Mouse (Mus musculus): ENCODE results near the gene Dis3l.

Dis3l gene

GRCm38 (mm10) chr9:64341254-64341566 lies at the start of gene Dis3l:
Gene Dis3l, minus strand, starts transcription at chr9:64341288.
- DNase-seq (ENCODE audit: low read depth, low spot score): no peak

- DNase-seq (ENCODE audit: low read depth, low spot score): no peak
These were observed 48.6 kb upstream of the Dis3l start for GRCm38 (mm10) chr9:64389576-64390292.

DNA sequence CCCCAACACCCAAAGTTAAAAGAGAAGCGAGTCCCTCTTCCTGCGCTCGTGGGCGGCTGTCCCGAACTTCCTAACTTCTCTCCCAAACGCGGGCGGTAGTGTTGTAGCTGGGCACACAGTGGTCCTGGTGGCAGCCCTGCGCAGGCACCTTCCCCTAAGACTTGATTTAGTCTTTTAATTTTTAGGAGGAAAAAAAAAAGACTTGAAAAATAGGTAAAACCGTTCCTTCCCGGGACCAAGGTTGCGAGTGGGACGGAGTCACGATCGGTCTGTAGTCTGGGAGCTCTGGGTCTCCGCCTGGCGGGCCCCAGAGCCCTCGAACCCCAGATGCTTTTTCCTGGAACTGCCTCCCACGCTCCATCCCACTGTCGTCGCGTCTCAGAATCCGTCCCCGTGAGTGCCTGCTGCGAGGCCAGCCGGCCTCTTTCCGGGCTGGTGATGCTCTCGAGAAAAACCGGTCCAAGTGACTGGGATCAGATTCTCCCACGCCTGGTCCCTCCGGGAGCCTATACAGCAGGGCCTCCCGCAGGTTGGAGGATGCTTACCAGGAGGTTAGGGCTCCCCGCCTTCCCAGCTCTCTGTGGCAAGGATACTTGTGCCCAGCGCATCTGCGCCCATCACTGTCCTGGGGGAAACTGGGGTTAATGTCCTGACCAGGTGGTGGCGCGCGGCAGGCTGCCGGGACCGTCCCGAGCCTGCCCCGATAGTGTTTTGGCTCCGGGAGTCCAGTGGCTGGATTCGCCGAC lies 45.6 kb upstream of the Dis3l start:
- DNase-seq (ENCODE audit: low read depth, low spot score): no peak

GRCm38 (mm10) chr9:64385511-64386465 lies 44.7 kb upstream of the Dis3l start, which contains the start of gene Megf11:
Gene Megf11, plus strand, starts transcription at chr9:64385626.
- DNase-seq (ENCODE audit: low read depth, low spot score): no peak

DNA sequence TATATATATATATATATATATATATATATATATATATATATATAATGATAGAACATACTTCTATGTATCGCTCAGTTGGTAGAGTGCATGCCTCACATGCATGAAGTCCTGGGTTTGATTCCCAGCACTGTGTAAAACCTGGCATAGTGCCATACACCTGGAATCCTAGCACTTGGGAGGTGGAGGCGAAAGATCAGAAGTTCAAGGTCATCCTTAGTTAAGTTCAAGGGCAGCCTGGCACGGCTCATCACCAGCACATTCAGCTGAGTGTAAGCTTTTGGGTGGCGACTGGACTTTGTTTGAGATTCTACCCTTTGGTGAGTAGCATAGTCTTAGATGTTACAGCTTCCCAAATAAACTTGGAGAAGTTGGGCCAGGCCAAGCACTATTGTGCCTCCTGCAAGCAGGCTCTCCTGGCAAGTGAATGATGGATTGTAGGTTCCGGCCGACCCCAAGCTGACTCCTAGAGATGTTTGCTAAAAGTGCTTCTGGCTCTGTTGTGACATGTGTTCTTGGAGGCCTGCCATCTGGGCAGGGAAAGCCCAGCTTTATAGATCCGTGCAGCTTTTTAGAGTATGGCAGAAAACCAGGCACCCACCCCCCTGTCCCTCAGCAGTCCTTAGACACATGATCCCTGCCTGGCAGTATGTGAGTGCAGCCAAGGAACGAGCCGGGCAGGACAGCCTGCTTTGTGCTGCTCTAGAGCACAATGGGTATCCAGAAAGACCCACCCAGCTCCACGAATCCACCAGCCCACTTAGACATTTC lies 42.1 kb upstream of the Dis3l start:
- DNase-seq (ENCODE audit: low read depth, low spot score): no peak

DNA sequence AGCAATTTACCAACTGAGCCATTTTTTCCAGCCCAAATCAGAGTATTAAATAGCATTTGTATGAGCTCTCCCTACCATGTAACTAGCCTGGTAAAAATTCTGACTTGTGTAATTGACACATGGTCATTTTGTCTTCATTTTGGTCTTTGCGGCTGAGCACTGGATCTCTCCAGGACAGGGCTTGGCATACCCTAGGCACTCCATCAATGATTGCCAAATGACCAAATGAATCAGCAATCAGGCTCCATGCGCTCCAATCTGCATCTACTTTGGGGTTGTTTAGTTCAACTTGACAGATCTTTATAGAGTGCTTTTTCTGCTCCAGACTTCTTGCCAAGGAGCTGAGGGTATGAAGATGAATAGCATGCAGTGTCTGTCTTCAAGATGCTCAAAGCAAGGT lies 35.3 kb upstream of the Dis3l start:
- DNase-seq (ENCODE audit: low read depth, low spot score): no peak

- no peak for DNase-seq (ENCODE audit: low read depth, low spot score)
These were observed 30.3 kb upstream of the Dis3l start for GRCm38 (mm10) chr9:64371305-64371819.

GRCm38 (mm10) chr9:64369871-64370270 lies 28.8 kb upstream of the Dis3l start:
- no peak for DNase-seq (ENCODE audit: low read depth, low spot score)

- no peak for DNase-seq (ENCODE audit: low read depth, low spot score)
These were observed 20.3 kb upstream of the Dis3l start for GRCm38 (mm10) chr9:64361231-64361950.

- no peak for DNase-seq (ENCODE audit: low read depth, low spot score)
These were observed 14.5 kb upstream of the Dis3l start for GRCm38 (mm10) chr9:64355627-64356026.

- DNase-seq (ENCODE audit: low read depth, low spot score): peak; percentile 54
These were observed 10.1 kb upstream of the Dis3l start for GRCm38 (mm10) chr9:64351191-64351590.

GRCm38 (mm10) chr9:64349490-64349889 lies 8.4 kb upstream of the Dis3l start:
- no peak for DNase-seq (ENCODE audit: low read depth, low spot score)

DNA sequence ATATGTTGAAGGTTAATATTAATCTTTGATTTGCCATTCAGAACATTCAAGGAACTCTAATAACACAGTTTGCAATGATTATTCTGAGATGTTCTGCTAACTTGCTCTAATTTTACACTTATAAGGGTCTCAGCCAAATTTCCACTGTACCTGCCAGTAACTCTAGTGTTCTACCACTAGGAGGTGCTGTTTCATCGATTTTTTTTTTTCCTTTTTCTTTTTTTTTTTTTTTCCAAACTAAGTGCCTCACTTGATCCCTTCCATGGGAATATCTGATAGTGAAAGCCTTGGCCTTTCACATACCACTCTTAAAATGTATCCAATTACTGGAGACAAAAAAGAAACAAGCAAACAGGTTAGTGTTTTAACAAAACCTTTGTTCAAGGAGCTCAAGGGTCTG lies 6.3 kb upstream of the Dis3l start:
- DNase-seq (ENCODE audit: low read depth, low spot score): peak; percentile 23

DNA sequence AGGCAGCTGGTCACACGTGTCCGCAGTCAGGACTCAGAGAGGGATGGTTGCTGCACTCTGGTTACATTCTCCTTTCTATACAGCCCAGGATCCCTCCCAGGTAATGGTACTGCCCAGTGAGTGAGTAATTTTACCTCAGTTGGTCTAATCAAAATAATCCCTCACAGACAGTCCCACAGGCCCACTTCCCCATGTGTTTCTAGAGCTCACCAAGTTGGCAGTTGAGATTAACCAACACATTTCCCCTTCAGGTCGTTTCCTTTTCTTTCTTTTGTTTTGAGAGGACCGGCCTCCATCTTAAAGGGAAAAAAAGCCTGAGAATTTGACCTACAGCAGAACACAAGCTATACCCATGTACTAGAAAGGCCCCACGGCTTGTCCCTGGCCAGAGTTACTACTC lies 4.8 kb upstream of the Dis3l start:
- no peak for DNase-seq (ENCODE audit: low read depth, low spot score)

GRCm38 (mm10) chr9:64343656-64344055 lies 2.6 kb upstream of the Dis3l start:
- no peak for DNase-seq (ENCODE audit: low read depth, low spot score)

DNA sequence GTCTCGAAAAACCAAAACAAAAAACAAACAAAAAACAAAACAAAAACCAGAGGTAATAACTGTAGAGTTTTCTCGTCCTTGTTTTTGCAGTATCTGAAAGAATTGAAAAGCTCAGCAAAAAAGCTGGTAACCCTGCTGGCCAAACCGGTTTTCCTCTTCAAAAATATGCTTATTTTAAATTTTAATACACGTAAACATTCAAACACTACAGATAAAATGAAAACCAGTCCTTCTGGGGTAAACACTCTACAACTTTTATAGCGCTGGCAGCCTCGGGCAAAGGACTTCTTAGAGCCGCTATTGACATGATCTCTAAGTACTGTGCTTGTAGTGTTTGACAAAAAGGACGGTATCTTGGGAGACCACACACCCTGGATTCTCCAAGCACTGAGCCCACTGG lies 583 bp upstream of the Dis3l start:
- peak; percentile 10 for DNase-seq (ENCODE audit: low read depth, low spot score)

GRCm38 (mm10) chr9:64340351-64341253 lies 486 bp downstream of the Dis3l start:
- DNase-seq (ENCODE audit: low read depth, low spot score): peak; percentile 87

GRCm38 (mm10) chr9:64339361-64339760 lies 1.7 kb downstream of the Dis3l start:
- peak; percentile 6 for DNase-seq (ENCODE audit: low read depth, low spot score)

DNA sequence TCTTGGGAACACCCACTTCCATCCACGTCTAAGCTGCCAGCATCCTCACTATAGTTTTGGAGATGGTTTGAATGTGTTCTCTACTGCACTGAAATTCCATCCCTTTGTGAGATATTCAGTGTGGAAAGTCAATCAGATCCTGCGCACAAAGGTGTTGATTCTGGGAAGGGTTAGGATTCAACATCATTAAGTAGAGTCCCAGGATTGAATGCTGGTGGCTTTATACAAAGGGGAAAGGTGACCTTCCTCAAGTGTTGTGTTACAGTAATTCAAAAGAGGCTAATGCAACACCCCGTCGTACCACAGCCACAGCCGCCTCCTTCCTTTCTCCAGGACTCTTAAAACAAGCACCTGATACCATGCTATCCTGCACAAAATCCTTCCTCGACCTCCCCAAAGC lies 5.3 kb downstream of the Dis3l start:
- DNase-seq (ENCODE audit: low read depth, low spot score): no peak
